Mouse (Mus musculus) embryo, embryonic 11 days (tissue): ENCODE results near the gene Mpig6b.
A peak's percentile ranks its signal among the peaks of the same experiment; 100 is the strongest.

Source experiments
- DNase-seq: peaks from one replicate; pipeline ENCODE4 v3.0.0-alpha.2; 2015

Gene Mpig6b

GRCm38 (mm10) chr17:35085208-35085865 lies 19.4 kb upstream of the Mpig6b start, which contains the start of gene Ly6g6f:
Ly6g6f (minus strand) TSS chr17:35085610.
- DNase-seq: no peak

DNA sequence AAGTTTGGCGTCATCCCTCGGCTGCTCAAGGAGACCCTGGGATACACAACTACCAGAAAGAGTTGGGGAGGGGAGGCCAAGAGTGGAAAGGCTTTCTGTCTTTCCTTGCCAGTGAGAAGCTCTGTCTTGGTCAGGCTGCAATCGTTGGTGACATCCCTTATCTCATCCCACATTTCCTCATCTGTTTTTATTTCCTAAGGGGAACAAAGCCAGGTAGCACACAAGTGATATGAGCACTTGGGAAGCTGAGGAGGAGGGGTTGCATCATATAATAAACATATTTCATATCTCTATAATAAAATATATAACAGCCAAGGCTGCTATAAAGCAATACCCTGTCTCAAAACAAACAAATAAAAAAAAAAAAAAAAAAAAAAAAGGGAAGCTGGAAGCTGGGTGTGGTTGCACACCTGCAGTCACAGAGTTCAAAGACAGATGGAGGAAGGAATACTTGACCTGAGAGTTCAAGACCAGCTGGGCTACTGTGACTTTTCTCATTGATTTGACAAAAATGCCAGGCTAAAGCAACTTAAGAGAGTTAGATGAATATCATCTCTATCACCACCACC lies 18.0 kb upstream of the Mpig6b start:
- no peak for DNase-seq

- no peak for DNase-seq
Observed at GRCm38 (mm10) chr17:35082841-35083576, 17.0 kb upstream of the Mpig6b start.

DNA sequence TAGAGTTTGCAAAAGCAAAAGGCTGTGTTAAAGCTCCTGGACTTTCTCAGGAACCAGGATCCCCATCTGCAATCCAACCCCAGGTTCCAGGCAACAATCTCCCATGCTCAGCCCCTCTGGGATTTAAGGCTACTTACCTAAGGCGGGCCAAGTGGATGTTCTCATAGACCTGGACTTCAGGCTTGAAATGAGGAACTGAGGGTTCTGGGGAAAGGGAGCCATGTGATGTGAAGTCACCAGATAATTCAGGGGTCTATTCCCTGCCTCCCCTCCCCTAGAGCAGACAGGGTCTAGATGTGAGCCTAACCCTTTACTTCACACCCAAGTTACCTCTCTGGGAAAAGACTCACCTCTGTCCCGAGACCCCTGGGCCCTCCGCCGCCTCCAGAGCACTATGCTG lies 14.7 kb upstream of the Mpig6b start:
- no peak for DNase-seq

GRCm38 (mm10) chr17:35080248-35080647 lies 14.3 kb upstream of the Mpig6b start:
- no peak for DNase-seq

- DNase-seq: no peak
Observed at GRCm38 (mm10) chr17:35079778-35080177, 13.8 kb upstream of the Mpig6b start.

DNA sequence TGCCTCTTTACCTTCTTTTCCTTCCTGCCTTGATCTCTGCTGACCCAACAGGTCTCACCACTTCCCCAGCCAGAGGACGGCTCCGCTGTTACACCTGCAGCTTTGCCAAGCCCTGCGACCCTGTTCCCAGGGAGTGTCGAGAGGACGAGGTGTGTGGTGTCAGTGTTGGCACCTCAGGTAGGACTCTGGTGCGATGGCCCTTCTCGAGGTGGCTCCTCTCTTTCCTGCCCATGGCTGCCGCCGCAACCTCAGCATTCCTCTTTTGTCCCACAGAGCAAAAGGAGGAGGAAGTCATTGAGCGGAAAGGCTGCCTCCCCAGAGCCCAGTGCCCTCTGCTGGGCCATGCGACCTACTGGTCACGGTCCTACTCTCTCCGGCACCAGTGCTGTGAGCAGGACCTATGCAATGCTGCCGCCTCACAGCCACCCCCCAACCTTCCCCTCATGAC lies 11.8 kb upstream of the Mpig6b start, which contains the start of gene Ly6g6d:
Ly6g6d (minus strand) TSS at position 280 of the 448 bp plus-strand sequence.
- DNase-seq: peak; percentile 64

- no peak for DNase-seq
Observed at GRCm38 (mm10) chr17:35077285-35077684, 11.3 kb upstream of the Mpig6b start.

- no peak for DNase-seq
Observed at GRCm38 (mm10) chr17:35076507-35077176, 10.7 kb upstream of the Mpig6b start, which contains the start of gene Ly6g6e. Ly6g6e (plus strand) TSS chr17:35076902.

DNA sequence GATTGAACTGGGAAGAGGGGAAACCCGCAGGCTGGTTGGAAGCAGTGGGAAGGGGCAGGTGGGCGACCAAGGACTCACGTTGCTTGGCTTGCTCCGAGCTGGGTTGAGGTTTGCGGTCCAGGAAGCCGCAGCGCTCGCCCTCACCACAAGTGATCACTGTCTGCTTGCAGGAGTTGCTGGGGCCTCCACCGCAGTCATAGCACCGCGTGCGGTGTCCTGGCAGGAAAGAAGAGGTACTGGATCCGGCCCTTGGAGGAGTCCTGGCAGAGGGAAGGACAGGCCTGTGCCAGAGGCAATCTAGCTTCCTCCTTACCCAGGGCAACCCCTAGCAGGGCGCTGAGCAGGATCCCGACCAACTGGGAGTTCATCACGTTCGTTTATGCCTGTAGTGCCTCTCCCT lies 8.1 kb upstream of the Mpig6b start:
- no peak for DNase-seq

GRCm38 (mm10) chr17:35071454-35071853 lies 5.5 kb upstream of the Mpig6b start:
- DNase-seq: no peak

DNA sequence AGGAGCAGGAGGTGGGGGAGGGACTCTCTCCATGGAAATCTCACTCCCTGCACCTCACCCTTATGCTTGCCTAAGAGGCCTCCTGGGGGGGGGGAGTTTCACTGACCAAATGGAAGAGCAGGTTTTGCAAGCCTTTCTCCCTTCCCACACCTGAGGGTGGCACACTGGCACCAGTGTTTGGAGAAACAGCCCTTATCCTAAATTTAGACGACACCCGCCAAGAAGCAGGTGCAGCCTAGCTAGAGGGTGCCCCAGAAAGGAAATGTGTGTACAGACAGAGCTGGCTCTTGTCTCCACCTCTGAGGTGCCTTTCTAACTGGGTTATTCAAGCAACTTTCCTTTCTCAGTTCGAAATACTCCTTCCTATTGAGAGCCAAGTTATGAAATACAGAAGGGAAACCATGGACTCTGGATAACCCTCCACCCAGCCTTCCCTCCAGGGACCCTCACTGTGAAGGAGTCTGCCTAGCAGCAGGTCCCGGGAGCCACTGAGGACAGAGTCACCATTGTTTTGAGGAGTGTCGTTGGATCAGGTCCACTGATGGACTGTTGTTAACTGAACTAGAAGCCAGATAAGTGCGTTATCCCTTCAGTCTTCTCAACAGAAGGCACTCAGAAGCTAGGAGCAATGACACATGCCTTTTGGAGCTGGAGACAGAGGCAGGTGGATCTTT lies 4.7 kb upstream of the Mpig6b start:
- DNase-seq: no peak

DNA sequence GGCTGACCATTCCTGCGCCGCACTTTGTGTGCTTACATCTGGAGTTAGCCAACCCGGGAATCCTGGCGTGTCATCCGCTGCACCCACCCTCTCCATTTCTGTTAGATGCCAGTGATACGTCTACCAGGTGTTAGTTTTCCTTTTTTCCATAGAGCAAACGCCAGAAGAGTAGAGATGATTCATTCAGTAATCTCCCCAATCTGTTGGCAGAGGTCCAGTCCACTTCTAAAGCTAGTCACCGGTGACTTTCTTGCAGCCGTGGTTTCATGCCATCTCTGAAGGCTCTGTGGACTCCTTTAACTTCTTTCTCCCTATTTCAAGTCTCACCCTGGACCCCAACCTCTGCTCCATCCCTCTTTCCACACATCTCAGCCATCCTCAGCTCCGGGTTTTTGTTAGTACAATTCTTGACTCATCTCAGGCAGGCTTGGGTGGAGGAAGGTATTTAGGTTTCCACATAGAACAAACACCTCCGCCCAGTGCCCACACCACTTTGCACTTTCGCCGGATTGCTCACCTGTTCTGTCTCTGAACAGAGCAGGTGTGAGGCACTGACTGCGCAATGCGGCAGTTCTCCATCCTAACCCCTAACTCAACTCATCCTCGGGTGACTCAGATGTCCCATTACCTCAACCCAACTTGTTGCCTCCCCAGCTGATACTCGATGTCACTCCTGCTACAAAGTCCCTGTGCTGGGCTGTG lies 2.4 kb upstream of the Mpig6b start:
- no peak for DNase-seq

GRCm38 (mm10) chr17:35064951-35065947 lies 735 bp downstream of the Mpig6b start, which contains the start of gene Ly6g6c:
Ly6g6c (plus strand) TSS chr17:35065388.
- DNase-seq: peak; percentile 77

- DNase-seq: no peak
Observed at GRCm38 (mm10) chr17:35064378-35064877, 1.6 kb downstream of the Mpig6b start.

DNA sequence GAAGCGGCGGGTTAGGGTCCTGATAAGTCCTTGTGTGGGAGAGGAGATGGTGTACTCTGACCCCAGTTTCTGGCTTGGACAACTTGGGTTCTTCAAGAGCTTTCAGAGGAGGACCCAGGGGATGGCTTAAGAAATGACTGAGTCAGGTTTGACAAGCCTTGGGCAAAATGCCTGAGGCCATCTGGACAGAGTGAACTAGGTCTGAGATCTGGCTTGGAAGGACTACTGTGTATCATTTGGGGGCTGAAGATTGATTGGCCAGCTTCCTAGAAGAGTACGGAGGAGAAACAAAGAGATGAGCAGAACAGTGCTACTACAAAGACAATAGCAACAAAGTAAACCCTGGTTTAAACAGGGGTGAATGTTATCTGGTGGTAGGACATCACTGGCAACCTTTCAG lies 2.5 kb downstream of the Mpig6b start:
- DNase-seq: no peak

GRCm38 (mm10) chr17:35061299-35061698 lies 4.7 kb downstream of the Mpig6b start:
- DNase-seq: no peak

- no peak for DNase-seq
Observed at GRCm38 (mm10) chr17:35060737-35061297, 5.2 kb downstream of the Mpig6b start.

- DNase-seq: no peak
Observed at GRCm38 (mm10) chr17:35060071-35060470, 5.9 kb downstream of the Mpig6b start.
